Mouse (Mus musculus) liver, embryonic 16.5 days (tissue): ENCODE results near the gene Olfr56. TPM values are rescaled to one million over a fixed set of nuclear protein-coding genes. Genes with fewer than 3 reads are reported as not detected.
"Not testable (repeated sequence)": the region's sequence is repeated elsewhere in the genome, so short reads cannot be mapped to it uniquely, and the experiment has no call there.

ENCODE experiments used
- ATAC-seq: fragments of 200-750 bp; cut with Nextera tagmentation; 2 replicates; pipeline ENCODE4 v1.8.0; 2017; ENCODE audit warnings: low read depth, mild to moderate bottlenecking, moderate number of reproducible peaks, moderate library complexity
- H3K27ac ChIP-seq: fragments of 300-500 bp; sonication (generic); 2 replicates; pipeline ENCODE4 v1.5.1; 2014; ENCODE audit warnings: mild to moderate bottlenecking, low read length
- H3K27me3 ChIP-seq: fragments of 300-500 bp; sonication (generic); 2 replicates; pipeline ENCODE4 v1.6.1; 2014; ENCODE audit warnings: low read depth, low read length, mixed read lengths; ENCODE audit not compliant: control insufficient read depth, insufficient read depth
- H3K36me3 ChIP-seq: fragments of 300-500 bp; sonication (generic); 2 replicates; pipeline ENCODE4 v1.6.1; 2014; ENCODE audit warnings: mild to moderate bottlenecking; ENCODE audit not compliant: control insufficient read depth, insufficient read depth
- H3K4me1 ChIP-seq: fragments of 300-500 bp; sonication (generic); 2 replicates; pipeline ENCODE4 v1.6.1; 2014; ENCODE audit warnings: low read depth, low read length, mixed read lengths; ENCODE audit not compliant: control insufficient read depth
- H3K4me2 ChIP-seq: fragments of 300-500 bp; sonication (generic); 2 replicates; pipeline ENCODE4 v1.6.1; 2014; ENCODE audit warnings: low read depth, low read length, mixed read lengths
- H3K4me3 ChIP-seq: fragments of 300-500 bp; sonication (generic); 2 replicates; pipeline ENCODE4 v1.5.1; 2014; ENCODE audit warnings: low read depth, mild to moderate bottlenecking, low read length
- H3K9ac ChIP-seq: fragments of 300-500 bp; sonication (generic); 2 replicates; pipeline ENCODE4 v1.6.1; 2014; ENCODE audit warnings: low read depth, low read length
- H3K9me3 ChIP-seq: fragments of 300-500 bp; sonication (generic); replicated peaks from 2 replicates; pipeline ENCODE4 v1.6.1; 2016; ENCODE audit warnings: low read length; ENCODE audit not compliant: control insufficient read depth
- WGBS: fragments of 180-500 bp; shearing (Covaris S2); extraction: QIAGEN DNeasy Blood & Tissue Kit; methylation state at CpG from one replicate; pipeline ENCODE4 v1.1.7; 2014; ENCODE audit not compliant: insufficient replicate concordance; 5-methylcytosine and 5-hydroxymethylcytosine counted together
- polyA plus RNA-seq: library from polyadenylated mRNA; unstranded; fragments of >200 nt; fragmentation: Nextera tagmentation; extraction: Ambion mirVana; gene quantifications from 2 replicates; pipeline ENCODE4 v1.2.1, GENCODE M21; 2015

Gene Olfr56
- polyA plus RNA-seq, 1 experiment from 2014 or later: 0.07 TPM

DNA sequence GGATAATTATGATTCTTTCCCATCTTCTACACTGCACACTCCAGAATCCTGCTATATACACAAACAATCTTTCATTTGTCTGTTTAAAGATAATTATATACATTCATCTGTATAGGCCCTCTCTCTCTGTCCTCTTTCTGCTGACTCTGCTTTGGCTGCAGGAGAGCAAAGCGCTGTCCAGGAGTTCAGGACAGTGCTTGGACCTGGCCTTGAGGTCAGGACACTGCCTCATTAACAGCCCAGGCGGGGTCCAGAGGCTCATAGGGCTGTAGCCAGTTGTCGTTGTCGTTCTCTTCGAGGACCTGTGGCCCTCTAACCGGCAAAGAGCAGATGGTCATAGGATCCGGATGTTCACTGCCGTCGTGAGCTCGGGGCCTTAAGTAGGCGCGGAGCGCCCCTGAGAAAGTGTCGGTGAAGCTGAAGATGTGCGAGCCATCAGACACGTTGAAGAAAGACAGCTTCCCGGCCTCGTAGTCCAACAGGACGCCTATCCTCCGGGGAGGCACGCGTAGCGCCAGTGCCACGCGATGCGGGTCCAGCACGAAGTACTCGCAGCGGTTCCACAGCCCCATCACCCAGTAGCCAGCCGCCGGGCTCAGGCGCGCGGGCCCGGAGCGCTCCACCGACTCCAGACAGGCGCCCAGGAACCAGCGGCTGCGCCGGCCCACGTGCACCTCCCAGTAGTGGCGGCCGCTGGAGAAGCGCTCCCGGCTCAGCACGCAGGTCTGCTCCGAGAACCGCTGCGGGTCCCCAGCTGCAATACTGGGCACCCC is 190.3 kb downstream of the Olfr56 start:
- Histone ChIP-seq H3K27me3 (peaks cover 8% of the 10 kb centered on the region), H3K4me1 (no peaks in the 10 kb centered on the region), H3K27ac (no peak overlapping the region), H3K4me2 (peak overlapping the region; percentile 28), H3K9me3 (no peaks in the 10 kb centered on the region), H3K4me3 (0 out of 2 replicates have a peak overlapping the region, but pooled peaks have one; percentile 11), H3K36me3 (no peaks in the 10 kb centered on the region), H3K9ac (peak overlapping the region; percentile 7; the same call in 1 of the 2 replicates)
- ATAC-seq: peak; percentile 35; the same call in 1 of the 2 replicates
- WGBS: 17% methylated on average over 50 of the region's 50 CpGs

DNA sequence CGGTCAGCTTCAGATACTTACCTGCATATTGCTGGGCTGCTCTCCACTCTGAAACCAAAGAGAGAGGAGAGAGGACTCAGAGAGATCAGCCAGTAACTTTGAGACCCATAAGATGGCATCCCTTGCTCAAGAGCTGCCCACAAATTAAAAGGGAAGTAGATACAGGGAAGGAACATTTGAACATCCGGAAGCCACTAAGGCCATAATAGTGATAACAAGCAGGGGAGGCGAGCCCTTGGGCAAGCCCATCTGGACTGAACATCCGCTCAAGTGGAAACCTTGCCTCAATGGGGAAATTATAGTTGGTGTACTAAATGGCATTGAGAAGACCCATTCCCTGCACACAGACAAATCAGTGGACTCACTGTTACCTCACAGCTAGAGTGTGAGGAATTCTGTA is 191.9 kb downstream of the Olfr56 start:
- Histone ChIP-seq H3K4me1 (no peaks in the 10 kb centered on the region), H3K36me3 (no peaks in the 10 kb centered on the region), H3K27ac (no peak overlapping the region), H3K27me3 (peaks cover 8% of the 10 kb centered on the region), H3K4me2 (no peak overlapping the region), H3K9ac (no peak overlapping the region), H3K4me3 (no peak overlapping the region), H3K9me3 (no peaks in the 10 kb centered on the region)
- 29% methylated on average over 4 of the region's 4 CpGs for WGBS
- no peak for ATAC-seq

- Histone ChIP-seq H3K4me1 (no peaks in the 10 kb centered on the region), H3K9me3 (no peaks in the 10 kb centered on the region), H3K27me3 (no peaks in the 10 kb centered on the region), H3K4me2 (no peak overlapping the region), H3K9ac (no peak overlapping the region), H3K27ac (no peak overlapping the region), H3K4me3 (no peak overlapping the region), H3K36me3 (no peaks in the 10 kb centered on the region)
- ATAC-seq: no peak
- WGBS: 21% methylated on average over 8 of the region's 8 CpGs
These were observed 196.7 kb downstream of the Olfr56 start for GRCm38 (mm10) chr11:49175345-49175744.

DNA sequence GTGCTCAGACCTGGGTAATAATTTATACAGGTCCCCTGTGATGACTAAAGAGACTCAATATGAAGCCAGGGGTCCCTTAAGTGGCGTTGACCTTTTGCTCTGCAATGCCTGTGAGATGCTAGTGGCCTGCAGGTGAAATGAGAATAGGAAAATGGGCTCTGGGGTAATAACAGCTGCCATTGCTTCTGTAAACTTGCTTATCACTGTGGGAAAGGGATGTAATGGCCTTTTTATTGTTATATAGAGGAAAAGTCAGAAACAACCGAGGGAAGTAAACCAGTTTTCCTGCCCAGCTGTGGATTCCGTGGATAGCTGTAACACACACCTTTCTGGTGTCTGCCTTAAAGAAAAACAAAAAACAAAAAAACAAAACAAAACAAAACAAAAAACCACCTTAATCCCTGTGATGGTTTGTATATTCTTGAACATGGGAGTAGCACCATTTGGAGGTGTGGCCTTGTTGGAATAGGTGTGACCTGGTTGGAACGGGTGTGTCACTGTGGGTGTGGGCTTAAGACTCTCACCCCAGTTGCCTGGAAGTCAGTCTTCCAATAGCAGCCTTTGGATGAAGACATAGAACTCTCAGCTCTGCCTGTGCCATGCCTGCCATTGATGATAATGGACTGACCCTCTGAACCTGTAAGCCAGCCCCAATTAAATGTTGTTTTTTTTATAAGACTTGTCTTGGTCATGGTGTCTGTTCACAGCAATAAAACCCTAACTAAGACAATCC is 197.5 kb downstream of the Olfr56 start:
- H3K9me3 ChIP-seq, H3K36me3 ChIP-seq, H3K9ac ChIP-seq, H3K27ac ChIP-seq, H3K4me2 ChIP-seq, ATAC-seq, H3K4me1 ChIP-seq, H3K4me3 ChIP-seq, H3K27me3 ChIP-seq: not testable (repeated sequence)
- WGBS: 57% methylated on average over 4 of the region's 4 CpGs

GRCm38 (mm10) chr11:49183172-49183571 is 204.5 kb downstream of the Olfr56 start:
- H3K4me3 ChIP-seq: no peak overlapping the region
- H3K4me1 ChIP-seq: no peaks in the 10 kb centered on the region
- no peaks in the 10 kb centered on the region for H3K36me3 ChIP-seq
- no peak overlapping the region for H3K9ac ChIP-seq
- no peaks in the 10 kb centered on the region for H3K9me3 ChIP-seq
- 50% methylated on average over 1 of the region's 1 CpGs for WGBS
- no peak overlapping the region for H3K27ac ChIP-seq
- H3K27me3 ChIP-seq: no peaks in the 10 kb centered on the region
- H3K4me2 ChIP-seq: no peak overlapping the region
- ATAC-seq: no peak

Other genes with a start within 250 kb of the Olfr56 start
- 395 and 402 TPM in 2 replicates for gene Rack1, start 178.6 kb upstream of the Olfr56 start, polyA plus RNA-seq
- 1.6 and 1.8 TPM in 2 replicates for gene Trim41, start 161.5 kb upstream of the Olfr56 start, polyA plus RNA-seq
- 0.11 and 0.14 TPM in 2 replicates for gene Trim7, start 152.7 kb upstream of the Olfr56 start, polyA plus RNA-seq
- 0.22 and 0.40 TPM in 2 replicates for gene Gm12184, start 152.2 kb upstream of the Olfr56 start, polyA plus RNA-seq
- gene Irgm1, start 107.2 kb upstream of the Olfr56 start, polyA plus RNA-seq: 18.9 and 20.6 TPM in 2 replicates
- gene Gm5431, start 76.7 kb upstream of the Olfr56 start, polyA plus RNA-seq: 0.37 and 0.45 TPM in 2 replicates
- 2.5 and 3.1 TPM in 2 replicates for gene Psme2b, start 32.7 kb upstream of the Olfr56 start, polyA plus RNA-seq
- gene 9930111J21Rik1, start 509 bp downstream of the Olfr56 start, polyA plus RNA-seq: 1.1 and 1.4 TPM in 2 replicates
- gene Gm12185, start 13.3 kb downstream of the Olfr56 start, polyA plus RNA-seq: 0.02 TPM in 1 of 2 replicates, not detected in the other
- 0.89 and 1.8 TPM in 2 replicates for gene Tgtp1, start 15.3 kb downstream of the Olfr56 start, polyA plus RNA-seq
- 1.3 and 1.5 TPM in 2 replicates for gene 9930111J21Rik2, start 72.4 kb downstream of the Olfr56 start, polyA plus RNA-seq
- gene Tgtp2, start 85.3 kb downstream of the Olfr56 start, polyA plus RNA-seq: 0.35 and 0.57 TPM in 2 replicates
- gene Ifi47, start 97.7 kb downstream of the Olfr56 start, polyA plus RNA-seq: 7.0 and 7.9 TPM in 2 replicates
- not detected in 2 replicates for gene Olfr1396, start 136.0 kb downstream of the Olfr56 start, polyA plus RNA-seq
- not detected in 2 replicates for gene Olfr1395, start 163.4 kb downstream of the Olfr56 start, polyA plus RNA-seq
- gene Olfr1394, start 175.5 kb downstream of the Olfr56 start, polyA plus RNA-seq: not detected in 2 replicates
- gene Btnl9, start 208.3 kb downstream of the Olfr56 start, polyA plus RNA-seq: 1.3 and 1.4 TPM in 2 replicates
- 11.1 and 11.7 TPM in 2 replicates for gene Zfp62, start 224.4 kb downstream of the Olfr56 start, polyA plus RNA-seq